Mouse (Mus musculus): ENCODE data around the gene Vsnl1.

- TF ChIP-seq POLR2AphosphoS5 (IDR thresholded peaks at IDR 0.05; ENCODE audit: insufficient replicate concordance, low read depth, low read length) = no peak
- no peak for TF ChIP-seq CTCF (IDR thresholded peaks at IDR 0.05; ENCODE audit: low read depth, low read length)
- no peak for TF ChIP-seq GATA2 (IDR thresholded peaks at IDR 0.05; ENCODE audit: borderline replicate concordance, low read depth, low read length)
Observed at GRCm38 (mm10) chr12:11313840-11314239, 122.6 kb downstream of the Vsnl1 start.

Measured in G1E (cell line).